Mouse (Mus musculus) brain, embryonic 14.5 days (tissue): ENCODE measurements around the gene Hist2h2aa2.

Source experiments
- CTCF ChIP-seq: fragments of 200-500 bp; IDR thresholded peaks from 2 replicates; pipeline ENCODE4 v1.5.1; 2012; ENCODE audit warnings: inconsistent platforms, mild to moderate bottlenecking, moderate library complexity, borderline replicate concordance; ENCODE audit not compliant: insufficient read depth, insufficient read length; ENCODE audit errors: extremely low read depth
- POLR2A ChIP-seq: fragments of 200-500 bp; IDR thresholded peaks from 2 replicates; pipeline ENCODE4 v1.6.1; 2012; ENCODE audit warnings: mild to moderate bottlenecking, inconsistent platforms, borderline replicate concordance; ENCODE audit not compliant: poor library complexity, insufficient read depth, insufficient read length, severe bottlenecking; ENCODE audit errors: extremely low read depth

DNA sequence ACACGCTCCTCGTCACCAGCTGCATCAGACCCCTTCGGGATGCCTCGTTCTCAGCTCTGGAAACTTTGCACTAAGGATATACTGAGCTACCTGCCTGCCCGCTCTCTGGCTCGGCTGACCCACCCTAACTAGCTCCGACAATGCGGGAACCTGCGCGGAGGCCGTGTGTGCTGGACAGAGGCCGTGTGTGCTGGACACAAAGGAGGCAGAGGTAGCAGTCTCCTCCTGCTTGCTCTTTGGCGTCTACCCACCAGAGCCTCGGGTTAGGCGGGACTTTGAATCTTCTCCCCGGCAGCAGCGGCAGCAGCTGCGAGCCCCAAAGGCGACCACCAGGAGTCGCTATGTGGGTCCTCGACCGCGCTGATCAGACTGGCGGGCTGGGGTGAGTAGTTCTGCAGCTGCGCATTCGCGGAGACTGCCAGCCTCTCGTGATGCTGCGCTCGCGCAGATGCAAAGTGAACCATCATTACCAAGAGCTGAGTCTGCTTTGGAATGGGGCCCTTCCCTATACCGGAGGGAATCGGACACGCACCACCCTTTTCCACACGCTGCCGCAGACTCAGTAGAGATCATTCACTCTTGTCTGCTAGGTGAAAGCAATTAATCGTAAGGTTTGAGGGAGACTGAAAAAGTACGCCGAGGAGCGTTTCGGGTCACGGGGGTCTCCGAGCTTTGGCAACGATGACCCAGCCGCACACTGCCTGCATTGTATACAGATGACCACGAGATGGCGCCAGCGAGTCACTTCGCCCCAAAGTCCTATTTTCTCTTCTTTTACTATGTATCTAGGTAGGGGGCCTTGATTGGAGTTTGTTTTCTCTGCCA, 37.9 kb upstream of the Hist2h2aa2 start:
- peak; percentile 14; the same call in 1 of the 2 replicates for TF ChIP-seq POLR2A
- TF ChIP-seq CTCF, result peak; percentile 95
